Mouse (Mus musculus) midbrain, embryonic 10.5 days (tissue): ENCODE measurements around the gene Sergef. TPM values are rescaled to one million over a fixed set of nuclear protein-coding genes. Genes with fewer than 3 reads are reported as not detected.
"Not testable (repeated sequence)": the region's sequence is repeated elsewhere in the genome, so short reads cannot be mapped to it uniquely, and the experiment has no call there.

Source experiments
- DNase-seq: peaks from one replicate; pipeline ENCODE4 v3.0.0-alpha.2; 2017; ENCODE audit warnings: low spot score
- H3K27ac ChIP-seq: fragments of 300-500 bp; sonication (generic); replicated peaks from 2 replicates; pipeline ENCODE4 v1.5.1; 2016; ENCODE audit warnings: mild to moderate bottlenecking
- H3K27me3 ChIP-seq: fragments of 300-500 bp; sonication (generic); 2 replicates; pipeline ENCODE4 v1.6.1; 2016; ENCODE audit warnings: low read depth, mild to moderate bottlenecking; ENCODE audit not compliant: poor library complexity, severe bottlenecking
- H3K36me3 ChIP-seq: fragments of 300-500 bp; sonication (generic); 2 replicates; pipeline ENCODE4 v1.6.1; 2016; ENCODE audit warnings: mild to moderate bottlenecking, moderate library complexity
- H3K4me1 ChIP-seq: fragments of 300-500 bp; sonication (generic); 2 replicates; pipeline ENCODE4 v1.6.1; 2016
- H3K4me3 ChIP-seq: fragments of 300-500 bp; sonication (generic); 2 replicates; pipeline ENCODE4 v1.5.1; 2016; ENCODE audit warnings: mild to moderate bottlenecking, moderate library complexity
- H3K9me3 ChIP-seq: fragments of 300-500 bp; sonication (generic); replicated peaks from 2 replicates; pipeline ENCODE4 v1.6.1; 2016; ENCODE audit warnings: mild to moderate bottlenecking
- WGBS: fragments of 180-500 bp; shearing (Covaris S2); methylation state at CpG from one replicate; pipeline ENCODE4 v1.1.7; 2016; 5-methylcytosine and 5-hydroxymethylcytosine counted together
- polyA plus RNA-seq: library from polyadenylated mRNA; unstranded; fragments of >200 nt; fragmentation: Nextera tagmentation; extraction: Ambion mirVana; gene quantifications from 2 replicates; pipeline ENCODE4 v1.2.1, GENCODE M21; 2016

Sergef gene
- polyA plus RNA-seq, 1 experiment from 2014 or later = 17.6 TPM

GRCm38 (mm10) chr7:46587466-46587865 is 52.1 kb downstream of the Sergef start:
- Histone ChIP-seq H3K4me3 (no peak overlapping the region), H3K9me3 (no peaks in the 10 kb centered on the region), H3K4me1 (peaks cover 7% of the 10 kb centered on the region), H3K36me3 (peaks cover 3% of the 10 kb centered on the region; the same call in 1 of the 2 replicates), H3K27ac (peak overlapping the region; percentile 55; the same call in 1 of the 2 replicates), H3K27me3 (no peaks in the 10 kb centered on the region)
- DNase-seq = no peak
- WGBS = 82% methylated on average over 17 of the region's 17 CpGs

GRCm38 (mm10) chr7:46586621-46587216 is 52.9 kb downstream of the Sergef start:
- peaks cover 7% of the 10 kb centered on the region for H3K4me1 ChIP-seq
- 0 out of 2 replicates have a peak overlapping the region, but pooled peaks have one; percentile 42 for H3K27ac ChIP-seq
- H3K27me3 ChIP-seq = no peaks in the 10 kb centered on the region
- peaks cover 3% of the 10 kb centered on the region; the same call in 1 of the 2 replicates for H3K36me3 ChIP-seq
- WGBS = 90% methylated on average over 10 of the region's 10 CpGs
- no peak overlapping the region for H3K4me3 ChIP-seq
- no peaks in the 10 kb centered on the region for H3K9me3 ChIP-seq
- no peak for DNase-seq

GRCm38 (mm10) chr7:46582750-46583149 is 56.9 kb downstream of the Sergef start:
- Histone ChIP-seq H3K9me3 (no peaks in the 10 kb centered on the region), H3K4me3 (no peak overlapping the region), H3K27me3 (no peaks in the 10 kb centered on the region), H3K36me3 (peaks cover 3% of the 10 kb centered on the region; the same call in 1 of the 2 replicates), H3K27ac (no peak overlapping the region), H3K4me1 (peaks cover 4% of the 10 kb centered on the region)
- 93% methylated on average over 6 of the region's 6 CpGs for WGBS
- no peak for DNase-seq

DNA sequence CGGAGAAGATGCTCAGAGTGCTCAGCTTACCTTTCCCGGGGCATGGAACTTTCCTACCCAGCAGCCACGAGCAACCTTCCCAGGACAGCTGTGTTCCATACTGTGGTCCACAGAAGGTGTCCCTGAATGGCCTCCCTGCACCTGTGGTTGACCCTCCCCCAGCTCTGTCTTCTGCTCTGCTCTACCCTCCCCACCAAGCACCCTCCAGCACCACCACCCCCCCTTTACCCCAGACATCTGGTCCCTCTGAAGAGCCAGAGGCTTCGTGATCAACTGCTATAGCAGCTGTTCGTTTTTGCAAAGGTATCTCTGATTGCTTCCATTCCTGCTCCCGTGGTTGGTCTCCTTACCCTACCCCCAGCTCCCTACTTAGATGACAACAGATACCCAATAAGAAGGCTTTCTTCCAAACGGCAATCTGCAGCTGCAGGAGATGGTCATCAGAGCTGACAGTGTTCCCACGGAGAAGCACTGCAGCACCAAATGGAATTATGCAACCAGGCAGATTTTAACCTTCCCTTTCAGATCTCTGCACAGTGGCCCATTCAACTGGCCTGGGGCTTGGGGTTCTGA is 58.2 kb downstream of the Sergef start:
- no peaks in the 10 kb centered on the region for H3K4me1 ChIP-seq
- H3K4me3 ChIP-seq = no peak overlapping the region
- H3K9me3 ChIP-seq = no peaks in the 10 kb centered on the region
- no peak overlapping the region for H3K27ac ChIP-seq
- 86% methylated on average over 8 of the region's 8 CpGs for WGBS
- H3K36me3 ChIP-seq = peaks cover 3% of the 10 kb centered on the region; the same call in 1 of the 2 replicates
- H3K27me3 ChIP-seq = no peaks in the 10 kb centered on the region
- DNase-seq = no peak

DNA sequence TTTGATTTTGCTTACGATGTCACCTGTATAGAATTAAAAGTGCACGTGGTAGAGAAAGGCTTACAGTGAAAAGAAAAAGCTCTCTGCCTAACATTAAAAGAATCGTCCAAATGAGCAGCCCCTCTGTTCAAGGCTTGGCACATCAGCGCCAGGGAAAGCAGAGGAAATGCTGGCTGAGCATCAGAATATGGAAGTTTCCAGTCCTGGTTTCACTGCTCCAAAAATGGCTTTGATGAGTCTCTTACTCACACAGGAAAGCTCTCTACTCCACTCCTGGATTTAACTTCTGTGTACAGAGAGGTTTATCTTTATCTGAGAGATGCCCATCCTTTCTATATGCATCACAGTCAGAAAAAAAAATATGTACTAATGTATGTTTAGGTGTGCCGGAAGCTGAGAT is 61.5 kb downstream of the Sergef start:
- Histone ChIP-seq H3K4me3 (no peak overlapping the region), H3K4me1 (peaks cover 5% of the 10 kb centered on the region; the same call in 1 of the 2 replicates), H3K27ac (no peak overlapping the region), H3K9me3 (no peaks in the 10 kb centered on the region), H3K27me3 (no peaks in the 10 kb centered on the region), H3K36me3 (peaks cover 4% of the 10 kb centered on the region; the same call in 1 of the 2 replicates)
- no peak for DNase-seq
- 92% methylated on average over 5 of the region's 5 CpGs for whole genome bisulfite sequencing

- H3K4me1 ChIP-seq = peaks cover 13% of the 10 kb centered on the region
- H3K27me3 ChIP-seq = no peaks in the 10 kb centered on the region
- WGBS = 87% methylated on average over 2 of the region's 2 CpGs
- H3K9me3 ChIP-seq = no peaks in the 10 kb centered on the region
- no peak for DNase-seq
- H3K27ac ChIP-seq = no peak overlapping the region
- H3K36me3 ChIP-seq = peaks cover 4% of the 10 kb centered on the region; the same call in 1 of the 2 replicates
- H3K4me3 ChIP-seq = no peak overlapping the region
Observed at GRCm38 (mm10) chr7:46575897-46576296, 63.7 kb downstream of the Sergef start.

- Histone ChIP-seq H3K27me3 (no peaks in the 10 kb centered on the region), H3K4me3 (no peak overlapping the region), H3K4me1 (peaks cover 13% of the 10 kb centered on the region), H3K27ac (peak overlapping the region; percentile 82), H3K9me3 (no peaks in the 10 kb centered on the region), H3K36me3 (peaks cover 4% of the 10 kb centered on the region; the same call in 1 of the 2 replicates)
- DNase-seq = peak; percentile 34
- WGBS = 74% methylated on average over 15 of the region's 15 CpGs
Observed at GRCm38 (mm10) chr7:46572803-46573594, 66.6 kb downstream of the Sergef start.

GRCm38 (mm10) chr7:46569509-46569908 is 70.1 kb downstream of the Sergef start:
- not testable (repeated sequence) for H3K27ac ChIP-seq, DNase-seq
- 74% methylated on average over 9 of the region's 9 CpGs for WGBS

GRCm38 (mm10) chr7:46566318-46567007 is 73.1 kb downstream of the Sergef start:
- DNase-seq = no peak
- peaks cover 13% of the 10 kb centered on the region; the same call in 1 of the 2 replicates for H3K9me3 ChIP-seq
- no peaks in the 10 kb centered on the region for H3K4me1 ChIP-seq
- H3K27ac ChIP-seq = no peak overlapping the region
- 86% methylated on average over 8 of the region's 8 CpGs for WGBS
- no peaks in the 10 kb centered on the region for H3K27me3 ChIP-seq
- peaks cover 24% of the 10 kb centered on the region for H3K36me3 ChIP-seq
- no peak overlapping the region for H3K4me3 ChIP-seq

More at GRCm38 (mm10) chr7:46569509-46569908, 70.1 kb downstream of the Sergef start:
- Histone ChIP-seq H3K4me1 (peaks cover 13% of the 10 kb centered on the region), H3K36me3 (peaks cover 24% of the 10 kb centered on the region), H3K9me3 (peaks cover 13% of the 10 kb centered on the region; the same call in 1 of the 2 replicates)
- H3K27me3 ChIP-seq, H3K4me3 ChIP-seq: not testable (repeated sequence)

- DNase-seq = no peak
- WGBS = 95% methylated on average over 7 of the region's 7 CpGs
- peaks cover 13% of the 10 kb centered on the region; the same call in 1 of the 2 replicates for H3K9me3 ChIP-seq
Observed at GRCm38 (mm10) chr7:46565374-46565773, 74.2 kb downstream of the Sergef start.

GRCm38 (mm10) chr7:46563801-46564200 is 75.8 kb downstream of the Sergef start:
- H3K4me1 ChIP-seq = no peaks in the 10 kb centered on the region
- peaks cover 24% of the 10 kb centered on the region for H3K36me3 ChIP-seq
- DNase-seq = no peak
- no peak overlapping the region for H3K27ac ChIP-seq
- H3K4me3 ChIP-seq = no peak overlapping the region
- peaks cover 13% of the 10 kb centered on the region; the same call in 1 of the 2 replicates for H3K9me3 ChIP-seq
- no peaks in the 10 kb centered on the region for H3K27me3 ChIP-seq

More at GRCm38 (mm10) chr7:46565374-46565773, 74.2 kb downstream of the Sergef start:
- no peaks in the 10 kb centered on the region for H3K4me1 ChIP-seq
- no peak overlapping the region for H3K4me3 ChIP-seq
- H3K27ac ChIP-seq = no peak overlapping the region
- peaks cover 24% of the 10 kb centered on the region for H3K36me3 ChIP-seq
- H3K27me3 ChIP-seq = no peaks in the 10 kb centered on the region

DNA sequence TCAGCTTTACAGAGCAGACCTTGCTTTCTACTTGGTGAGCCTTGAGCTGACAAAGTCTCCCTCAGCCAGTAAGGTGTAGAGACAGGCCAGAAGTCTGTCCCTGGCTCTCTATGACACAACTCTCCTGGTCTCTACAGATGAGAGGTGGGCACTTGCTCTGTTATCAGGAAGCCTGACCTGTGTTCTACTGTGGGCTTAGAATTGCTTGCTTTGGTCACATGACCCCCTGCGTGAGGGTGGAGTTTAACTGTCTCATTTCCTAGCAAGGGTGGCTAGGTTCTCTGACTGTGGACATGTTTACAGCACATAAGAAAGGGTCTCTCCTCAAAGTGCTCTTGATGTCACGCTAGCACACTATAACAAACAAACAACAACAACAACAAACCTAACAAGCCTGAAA is 79.5 kb downstream of the Sergef start:
- Histone ChIP-seq H3K4me3 (no peak overlapping the region), H3K27ac (no peak overlapping the region), H3K36me3 (peaks cover 3% of the 10 kb centered on the region; the same call in 1 of the 2 replicates), H3K27me3 (no peaks in the 10 kb centered on the region), H3K9me3 (peaks cover 3% of the 10 kb centered on the region; the same call in 1 of the 2 replicates), H3K4me1 (peaks cover 23% of the 10 kb centered on the region)
- 91% methylated on average over 2 of the region's 2 CpGs for WGBS
- DNase-seq = no peak
